Mouse (Mus musculus): ENCODE measurements at regions not wholly inside any gene's neighbourhood (a gene's known extent, or its start where the extent isn't known, plus 50 kb on each side); places are given as distances from the start of the nearest gene placed in this dataset. TPM values are rescaled to one million over a fixed set of nuclear protein-coding genes. Genes with fewer than 3 reads are reported as not detected.

Small RNA genes lying in the stretch of these regions (microRNA-seq; reads per million reads assigned to microRNA genes)
- not detected for gene Gm27684

All from stomach, embryonic 14.5 days (tissue).